Mouse (Mus musculus) forebrain, embryonic 13.5 days (tissue): ENCODE measurements at regions not wholly inside any gene's neighbourhood (a gene's known extent, or its start where the extent isn't known, plus 50 kb on each side); places are given as distances from the start of the nearest gene placed in this dataset.

Experiments
- ATAC-seq: fragments of 200-750 bp; cut with Nextera tagmentation; 2 replicates; pipeline ENCODE4 v1.8.0; 2017
- H3K27ac ChIP-seq: fragments of 300-500 bp; sonication (generic); 2 replicates; pipeline ENCODE4 v1.5.1; 2015; ENCODE audit warnings: inconsistent platforms, mild to moderate bottlenecking, moderate library complexity
- H3K27me3 ChIP-seq: fragments of 300-500 bp; sonication (generic); 2 replicates; pipeline ENCODE4 v1.6.1; 2015; ENCODE audit warnings: mild to moderate bottlenecking, inconsistent platforms
- H3K36me3 ChIP-seq: fragments of 300-500 bp; sonication (generic); 2 replicates; pipeline ENCODE4 v1.6.1; 2015; ENCODE audit warnings: mild to moderate bottlenecking, inconsistent platforms; ENCODE audit not compliant: poor library complexity, severe bottlenecking
- H3K4me1 ChIP-seq: fragments of 300-500 bp; sonication (generic); 2 replicates; pipeline ENCODE4 v1.6.1; 2015; ENCODE audit warnings: inconsistent platforms
- H3K4me2 ChIP-seq: fragments of 300-500 bp; sonication (generic); 2 replicates; pipeline ENCODE4 v1.6.1; 2015; ENCODE audit warnings: inconsistent platforms, mild to moderate bottlenecking, moderate library complexity
- H3K4me3 ChIP-seq: fragments of 300-500 bp; sonication (generic); 2 replicates; pipeline ENCODE4 v1.5.1; 2015; ENCODE audit warnings: mild to moderate bottlenecking, inconsistent platforms
- H3K9ac ChIP-seq: fragments of 300-500 bp; sonication (generic); 2 replicates; pipeline ENCODE4 v1.6.1; 2015; ENCODE audit warnings: mild to moderate bottlenecking, inconsistent platforms
- H3K9me3 ChIP-seq: fragments of 300-500 bp; sonication (generic); replicated peaks from 2 replicates; pipeline ENCODE4 v1.6.1; 2016; ENCODE audit warnings: inconsistent platforms
- whole genome bisulfite sequencing: fragments of 180-500 bp; shearing (Covaris S2); methylation state at CpG from one replicate; pipeline ENCODE4 v1.1.7; 2015; 5-methylcytosine and 5-hydroxymethylcytosine counted together

- Histone ChIP-seq H3K27ac (no peak overlapping the region), H3K4me2 (no peak overlapping the region), H3K4me3 (no peak overlapping the region), H3K4me1 (no peaks in the 10 kb centered on the region), H3K9ac (no peak overlapping the region), H3K36me3 (no peaks in the 10 kb centered on the region), H3K27me3 (no peaks in the 10 kb centered on the region), H3K9me3 (no peaks in the 10 kb centered on the region)
- no peak for ATAC-seq
- 77% methylated on average over 1 of the region's 1 CpGs for WGBS
These were observed 107.4 kb upstream of the Insig1 start for GRCm38 (mm10) chr5:27963765-27964164.

- Histone ChIP-seq H3K27me3 (no peaks in the 10 kb centered on the region), H3K4me2 (no peak overlapping the region), H3K36me3 (no peaks in the 10 kb centered on the region), H3K9me3 (no peaks in the 10 kb centered on the region), H3K27ac (no peak overlapping the region), H3K4me1 (no peaks in the 10 kb centered on the region), H3K4me3 (no peak overlapping the region), H3K9ac (no peak overlapping the region)
- WGBS = 10% methylated on average over 2 of the region's 2 CpGs
- ATAC-seq = 0 out of 2 replicates have a peak, but pooled peaks have one; percentile 58
These were observed 76.0 kb upstream of the Insig1 start for GRCm38 (mm10) chr5:27995186-27995585.

- WGBS = 93% methylated on average over 8 of the region's 8 CpGs
- no peaks in the 10 kb centered on the region for H3K4me1 ChIP-seq
- no peaks in the 10 kb centered on the region for H3K36me3 ChIP-seq
- no peaks in the 10 kb centered on the region for H3K9me3 ChIP-seq
- no peak overlapping the region for H3K27ac ChIP-seq
- ATAC-seq = no peak
- H3K4me2 ChIP-seq = no peak overlapping the region
- no peaks in the 10 kb centered on the region for H3K27me3 ChIP-seq
- H3K4me3 ChIP-seq = no peak overlapping the region
- H3K9ac ChIP-seq = no peak overlapping the region
These were observed 73.4 kb upstream of the Insig1 start for GRCm38 (mm10) chr5:27997751-27998150.

- ATAC-seq = no peak
These were observed 68.2 kb upstream of the Insig1 start for GRCm38 (mm10) chr5:28002922-28003321.

GRCm38 (mm10) chr5:28003756-28004486, 67.2 kb upstream of the Insig1 start:
- ATAC-seq = no peak
- 80% methylated on average over 6 of the region's 6 CpGs for WGBS
- H3K4me2 ChIP-seq = no peak overlapping the region
- no peaks in the 10 kb centered on the region for H3K9me3 ChIP-seq
- H3K27me3 ChIP-seq = no peaks in the 10 kb centered on the region
- H3K9ac ChIP-seq = no peak overlapping the region
- H3K4me3 ChIP-seq = no peak overlapping the region
- no peaks in the 10 kb centered on the region for H3K4me1 ChIP-seq
- H3K36me3 ChIP-seq = no peaks in the 10 kb centered on the region
- no peak overlapping the region for H3K27ac ChIP-seq

More at GRCm38 (mm10) chr5:28002922-28003321, 68.2 kb upstream of the Insig1 start:
- H3K4me3 ChIP-seq = no peak overlapping the region
- no peaks in the 10 kb centered on the region for H3K9me3 ChIP-seq
- no peak overlapping the region for H3K4me2 ChIP-seq
- no peaks in the 10 kb centered on the region for H3K36me3 ChIP-seq
- H3K27ac ChIP-seq = no peak overlapping the region
- no peaks in the 10 kb centered on the region for H3K4me1 ChIP-seq
- no peaks in the 10 kb centered on the region for H3K27me3 ChIP-seq
- no peak overlapping the region for H3K9ac ChIP-seq
- 87% methylated on average over 1 of the region's 1 CpGs for whole genome bisulfite sequencing

GRCm38 (mm10) chr5:28004487-28004827, 66.7 kb upstream of the Insig1 start:
- H3K9ac ChIP-seq = no peak overlapping the region
- ATAC-seq = no peak
- H3K4me3 ChIP-seq = no peak overlapping the region
- no peaks in the 10 kb centered on the region for H3K36me3 ChIP-seq
- no peak overlapping the region for H3K27ac ChIP-seq
- no peak overlapping the region for H3K4me2 ChIP-seq
- no peaks in the 10 kb centered on the region for H3K27me3 ChIP-seq
- H3K4me1 ChIP-seq = no peaks in the 10 kb centered on the region
- no peaks in the 10 kb centered on the region for H3K9me3 ChIP-seq

GRCm38 (mm10) chr5:28009386-28009785, 61.8 kb upstream of the Insig1 start:
- no peaks in the 10 kb centered on the region for H3K27me3 ChIP-seq
- no peak overlapping the region for H3K4me2 ChIP-seq
- no peak overlapping the region for H3K4me3 ChIP-seq
- WGBS = 90% methylated on average over 4 of the region's 4 CpGs
- no peak for ATAC-seq
- H3K4me1 ChIP-seq = no peaks in the 10 kb centered on the region
- no peak overlapping the region for H3K27ac ChIP-seq
- no peaks in the 10 kb centered on the region for H3K9me3 ChIP-seq
- no peaks in the 10 kb centered on the region for H3K36me3 ChIP-seq
- H3K9ac ChIP-seq = no peak overlapping the region

- Histone ChIP-seq H3K4me1 (no peaks in the 10 kb centered on the region), H3K9me3 (no peaks in the 10 kb centered on the region), H3K36me3 (no peaks in the 10 kb centered on the region), H3K4me2 (no peak overlapping the region), H3K27ac (no peak overlapping the region), H3K4me3 (no peak overlapping the region), H3K9ac (no peak overlapping the region), H3K27me3 (no peaks in the 10 kb centered on the region)
- ATAC-seq = no peak
- WGBS = 80% methylated on average over 2 of the region's 2 CpGs
These were observed 61.3 kb upstream of the Insig1 start for GRCm38 (mm10) chr5:28009871-28010270.

GRCm38 (mm10) chr5:28010529-28010928, 60.6 kb upstream of the Insig1 start:
- Histone ChIP-seq H3K27me3 (no peaks in the 10 kb centered on the region), H3K9ac (no peak overlapping the region), H3K9me3 (no peaks in the 10 kb centered on the region), H3K27ac (no peak overlapping the region), H3K4me2 (no peak overlapping the region), H3K4me1 (no peaks in the 10 kb centered on the region), H3K36me3 (no peaks in the 10 kb centered on the region), H3K4me3 (no peak overlapping the region)
- 90% methylated on average over 3 of the region's 3 CpGs for WGBS
- no peak for ATAC-seq

GRCm38 (mm10) chr5:28012496-28012895, 58.7 kb upstream of the Insig1 start:
- Histone ChIP-seq H3K36me3 (no peaks in the 10 kb centered on the region), H3K4me3 (no peak overlapping the region), H3K9ac (no peak overlapping the region), H3K27ac (no peak overlapping the region), H3K4me1 (no peaks in the 10 kb centered on the region), H3K4me2 (no peak overlapping the region), H3K27me3 (no peaks in the 10 kb centered on the region), H3K9me3 (no peaks in the 10 kb centered on the region)
- no peak for ATAC-seq
- WGBS = 97% methylated on average over 2 of the region's 2 CpGs

- H3K36me3 ChIP-seq = no peaks in the 10 kb centered on the region
- no peaks in the 10 kb centered on the region for H3K27me3 ChIP-seq
- H3K9ac ChIP-seq = no peak overlapping the region
- no peaks in the 10 kb centered on the region for H3K9me3 ChIP-seq
- no peaks in the 10 kb centered on the region for H3K4me1 ChIP-seq
- no peak overlapping the region for H3K4me2 ChIP-seq
- no peak overlapping the region for H3K4me3 ChIP-seq
- ATAC-seq = no peak
- H3K27ac ChIP-seq = no peak overlapping the region
- 77% methylated on average over 6 of the region's 6 CpGs for WGBS
These were observed 57.4 kb upstream of the Insig1 start for GRCm38 (mm10) chr5:28013619-28014273.

- H3K4me2 ChIP-seq = no peak overlapping the region
- ATAC-seq = no peak
- H3K27me3 ChIP-seq = no peaks in the 10 kb centered on the region
- no peaks in the 10 kb centered on the region for H3K9me3 ChIP-seq
- no peak overlapping the region for H3K9ac ChIP-seq
- no peak overlapping the region for H3K4me3 ChIP-seq
- no peaks in the 10 kb centered on the region for H3K36me3 ChIP-seq
- H3K4me1 ChIP-seq = no peaks in the 10 kb centered on the region
- 67% methylated on average over 3 of the region's 3 CpGs for WGBS
- no peak overlapping the region for H3K27ac ChIP-seq
These were observed 51.3 kb upstream of the Insig1 start for GRCm38 (mm10) chr5:28019864-28020263.
